Mouse (Mus musculus) midbrain, embryonic 15.5 days (tissue): ENCODE data around the gene Fbxo34. TPM values are rescaled to one million over a fixed set of nuclear protein-coding genes. Genes with fewer than 3 reads are reported as not detected.

Experiments used
- ATAC-seq: fragments of 200-750 bp; cut with Nextera tagmentation; replicated peaks from 2 replicates; pipeline ENCODE4 v1.8.0; 2017; ENCODE audit warnings: moderate TSS enrichment
- H3K27ac ChIP-seq: fragments of 300-500 bp; sonication (generic); 2 replicates; pipeline ENCODE4 v1.5.1; 2015; ENCODE audit warnings: mild to moderate bottlenecking, inconsistent platforms
- H3K27me3 ChIP-seq: fragments of 300-500 bp; sonication (generic); replicated peaks from 2 replicates; pipeline ENCODE4 v1.6.1; 2015; ENCODE audit warnings: inconsistent platforms
- H3K36me3 ChIP-seq: fragments of 300-500 bp; sonication (generic); replicated peaks from 2 replicates; pipeline ENCODE4 v1.6.1; 2015; ENCODE audit warnings: inconsistent platforms
- H3K4me1 ChIP-seq: fragments of 300-500 bp; sonication (generic); 2 replicates; pipeline ENCODE4 v1.6.1; 2015; ENCODE audit warnings: inconsistent platforms
- H3K4me2 ChIP-seq: fragments of 300-500 bp; sonication (generic); 2 replicates; pipeline ENCODE4 v1.6.1; 2015; ENCODE audit warnings: inconsistent platforms, mild to moderate bottlenecking, moderate library complexity
- H3K4me3 ChIP-seq: fragments of 300-500 bp; sonication (generic); 2 replicates; pipeline ENCODE4 v1.5.1; 2015; ENCODE audit warnings: mild to moderate bottlenecking, inconsistent platforms
- H3K9ac ChIP-seq: fragments of 300-500 bp; sonication (generic); 2 replicates; pipeline ENCODE4 v1.6.1; 2015; ENCODE audit warnings: mild to moderate bottlenecking, inconsistent platforms
- H3K9me3 ChIP-seq: fragments of 300-500 bp; sonication (generic); 2 replicates; pipeline ENCODE4 v1.6.1; 2016; ENCODE audit warnings: inconsistent platforms
- WGBS: fragments of 180-500 bp; shearing (Covaris S2); methylation state at CpG from one replicate; pipeline ENCODE4 v1.1.7; 2015; ENCODE audit warnings: mixed read lengths; 5-methylcytosine and 5-hydroxymethylcytosine counted together
- polyA plus RNA-seq: library from polyadenylated mRNA; unstranded; fragments of >200 nt; fragmentation: Nextera tagmentation; extraction: Ambion mirVana; gene quantifications from 2 replicates; pipeline ENCODE4 v1.2.1, GENCODE M21; 2015

Fbxo34 gene
- polyA plus RNA-seq, 1 experiment from 2014 or later, result 31.9 TPM

DNA sequence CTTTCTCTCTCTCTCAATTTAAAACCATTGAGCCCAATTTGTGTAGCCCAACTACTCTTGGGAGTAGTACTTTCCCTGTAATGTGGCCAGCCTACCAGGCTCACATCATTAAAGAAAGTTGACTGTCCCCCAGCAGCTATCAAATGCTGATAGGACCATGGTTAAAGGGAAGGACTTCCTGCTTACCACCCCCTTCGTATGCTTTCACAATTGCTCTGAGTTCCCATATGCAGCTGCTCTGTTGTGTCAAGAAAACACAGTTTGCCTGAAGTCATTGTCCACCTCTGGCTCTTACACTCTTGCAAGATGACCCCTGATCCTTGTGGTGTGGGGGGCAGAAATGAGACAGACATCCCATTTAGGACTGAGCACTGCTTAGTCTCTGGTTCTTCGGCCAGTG lies 5.3 kb upstream of the Fbxo34 start:
- ATAC-seq, result no peak
- Histone ChIP-seq H3K4me1 (no peaks in the 10 kb centered on the region), H3K36me3 (no peaks in the 10 kb centered on the region), H3K4me2 (no peak overlapping the region), H3K27me3 (no peaks in the 10 kb centered on the region), H3K4me3 (no peak overlapping the region), H3K9me3 (no peaks in the 10 kb centered on the region), H3K9ac (no peak overlapping the region), H3K27ac (no peak overlapping the region)
- 74% methylated on average over 2 of the region's 2 CpGs for WGBS

DNA sequence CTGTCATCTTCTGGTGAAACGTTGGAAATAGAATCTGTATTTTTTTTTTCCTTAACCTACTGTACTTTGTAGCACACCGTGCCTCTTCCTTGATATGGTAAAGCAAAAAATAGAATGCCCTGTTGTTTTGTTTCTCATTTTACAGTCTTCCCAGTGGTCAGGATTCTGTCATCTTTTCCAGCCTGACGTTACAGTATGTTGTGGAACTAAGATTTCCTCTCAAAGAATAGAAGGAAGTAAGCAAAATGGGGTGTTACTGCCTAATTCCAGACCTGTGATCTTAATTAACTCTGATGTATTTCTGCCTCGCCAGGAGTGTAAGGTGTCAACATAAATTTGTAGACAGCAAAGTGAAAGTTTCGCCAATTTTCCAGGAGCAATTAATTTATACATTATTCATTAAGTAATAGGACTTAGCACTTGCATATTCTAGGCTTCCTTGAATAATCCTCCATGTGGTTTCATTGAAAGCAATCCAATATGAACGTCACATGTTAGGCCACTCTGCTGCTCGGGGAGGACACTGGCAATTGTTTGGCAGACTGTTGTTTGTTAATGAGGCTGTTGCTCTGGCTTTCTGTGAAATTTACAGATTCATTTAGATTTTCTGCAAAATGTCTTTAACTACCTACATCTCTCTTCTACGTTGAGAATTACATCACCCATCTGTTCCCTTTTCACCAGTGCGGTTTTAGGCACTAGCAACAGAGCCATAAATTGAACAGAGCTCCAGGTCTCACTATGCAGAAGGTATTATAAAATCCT lies 4.7 kb upstream of the Fbxo34 start:
- no peaks in the 10 kb centered on the region for H3K36me3 ChIP-seq
- no peaks in the 10 kb centered on the region for H3K4me1 ChIP-seq
- no peak overlapping the region for H3K4me2 ChIP-seq
- no peaks in the 10 kb centered on the region for H3K27me3 ChIP-seq
- no peak for ATAC-seq
- no peak overlapping the region for H3K9ac ChIP-seq
- no peaks in the 10 kb centered on the region for H3K9me3 ChIP-seq
- no peak overlapping the region for H3K27ac ChIP-seq
- WGBS, result 62% methylated on average over 9 of the region's 9 CpGs
- H3K4me3 ChIP-seq, result no peak overlapping the region

DNA sequence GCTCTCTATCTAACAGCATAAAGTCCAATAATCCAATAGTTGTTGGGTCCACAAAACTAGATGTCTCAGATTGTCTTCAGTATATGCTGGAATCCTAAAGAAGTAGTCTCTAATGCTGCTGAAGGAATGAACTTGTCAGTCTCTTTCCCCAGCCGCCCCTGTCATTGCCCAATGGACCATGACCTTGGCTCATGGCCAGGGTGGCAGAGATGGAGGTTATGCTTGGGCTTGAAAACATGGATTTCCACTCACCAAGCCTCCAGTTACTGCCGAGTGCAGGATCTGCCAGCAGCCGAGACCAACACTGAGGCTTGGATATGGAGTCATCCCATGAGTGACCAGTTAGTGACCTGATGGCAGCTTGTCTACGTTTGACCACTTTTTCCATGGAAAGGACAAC lies 9.3 kb downstream of the Fbxo34 start:
- no peak overlapping the region for H3K4me3 ChIP-seq
- H3K27ac ChIP-seq, result no peak overlapping the region
- H3K4me1 ChIP-seq, result no peaks in the 10 kb centered on the region
- H3K9ac ChIP-seq, result no peak overlapping the region
- H3K36me3 ChIP-seq, result no peaks in the 10 kb centered on the region
- H3K27me3 ChIP-seq, result no peaks in the 10 kb centered on the region
- H3K9me3 ChIP-seq, result no peaks in the 10 kb centered on the region
- no peak for ATAC-seq
- WGBS, result 72% methylated on average over 4 of the region's 4 CpGs
- no peak overlapping the region for H3K4me2 ChIP-seq

DNA sequence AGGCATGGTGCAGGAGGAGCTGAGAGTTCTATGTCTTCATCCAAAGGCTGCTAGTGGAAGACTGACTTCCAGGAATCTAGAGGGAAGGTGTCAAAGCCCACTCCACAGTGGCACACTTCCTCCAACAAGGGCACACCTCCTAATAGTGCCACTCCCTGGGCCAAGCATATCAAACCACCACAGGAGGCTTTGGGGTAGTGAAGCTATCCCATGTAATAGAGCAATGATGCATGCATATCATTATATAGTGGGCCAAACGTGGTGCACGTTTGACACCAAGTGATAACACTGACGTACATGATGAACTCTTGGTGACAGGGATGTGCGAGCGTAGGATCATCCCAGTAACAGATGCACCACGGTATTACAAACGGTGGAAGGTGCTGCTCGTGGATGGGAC lies 11.8 kb downstream of the Fbxo34 start:
- H3K4me3 ChIP-seq, result no peak overlapping the region
- H3K27ac ChIP-seq, result no peak overlapping the region
- no peak for ATAC-seq
- no peaks in the 10 kb centered on the region for H3K36me3 ChIP-seq
- H3K4me1 ChIP-seq, result no peaks in the 10 kb centered on the region
- WGBS, result 89% methylated on average over 8 of the region's 8 CpGs
- H3K9ac ChIP-seq, result no peak overlapping the region
- H3K9me3 ChIP-seq, result no peaks in the 10 kb centered on the region
- no peaks in the 10 kb centered on the region for H3K27me3 ChIP-seq
- no peak overlapping the region for H3K4me2 ChIP-seq

DNA sequence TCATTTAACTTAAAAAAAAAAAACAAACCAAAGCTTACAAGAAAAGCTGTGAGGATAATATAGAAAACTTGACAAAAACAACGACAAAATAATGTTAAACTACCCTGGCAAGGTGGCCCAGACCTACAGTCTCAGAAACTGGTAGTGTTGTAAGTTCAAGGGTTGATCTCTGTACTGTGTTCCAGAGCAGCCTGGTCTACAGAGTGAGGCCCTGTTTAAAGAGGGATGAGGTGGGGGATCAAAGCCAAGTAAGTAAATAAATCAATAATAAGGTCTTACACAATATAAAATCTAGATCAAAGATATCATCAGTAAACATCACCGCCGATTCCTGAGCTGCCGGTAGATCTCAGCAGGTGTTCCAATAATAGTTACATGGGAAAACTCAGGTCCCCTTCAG lies 12.2 kb downstream of the Fbxo34 start:
- Histone ChIP-seq H3K4me1 (no peaks in the 10 kb centered on the region), H3K9ac (no peak overlapping the region), H3K4me2 (no peak overlapping the region), H3K9me3 (no peaks in the 10 kb centered on the region), H3K27me3 (no peaks in the 10 kb centered on the region), H3K4me3 (no peak overlapping the region), H3K27ac (no peak overlapping the region), H3K36me3 (no peaks in the 10 kb centered on the region)
- no peak for ATAC-seq
- 82% methylated on average over 4 of the region's 4 CpGs for WGBS

DNA sequence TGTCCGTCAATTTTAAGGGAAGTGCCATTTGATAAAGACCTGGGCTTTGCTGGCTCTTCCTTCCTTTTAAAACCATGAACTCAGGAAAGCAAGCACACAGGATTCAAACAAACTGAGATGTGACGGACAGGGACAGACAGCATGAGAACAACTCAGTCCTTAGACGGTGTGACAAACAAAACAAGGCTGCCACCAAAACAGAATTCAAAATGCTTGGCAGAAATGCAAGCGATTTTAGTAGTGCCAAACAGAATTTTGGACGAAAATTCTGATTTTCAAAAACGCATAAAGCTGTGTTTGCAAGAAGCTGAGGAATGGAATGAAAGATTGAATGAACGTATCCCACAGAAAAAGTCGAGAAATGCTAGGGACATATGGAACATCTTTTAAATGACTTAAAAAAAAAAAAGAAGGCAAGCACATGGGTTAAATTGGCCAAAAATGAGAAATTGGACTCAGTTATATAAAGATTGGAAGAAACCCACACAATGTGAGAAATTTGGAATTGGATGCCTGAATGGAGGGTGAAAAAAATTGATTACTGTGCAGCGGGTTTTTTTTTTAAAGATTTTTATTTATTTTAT lies 12.7 kb downstream of the Fbxo34 start:
- ATAC-seq, result no peak
- no peaks in the 10 kb centered on the region for H3K36me3 ChIP-seq
- H3K4me3 ChIP-seq, result no peak overlapping the region
- H3K9me3 ChIP-seq, result no peaks in the 10 kb centered on the region
- no peak overlapping the region for H3K27ac ChIP-seq
- no peak overlapping the region for H3K4me2 ChIP-seq
- no peaks in the 10 kb centered on the region for H3K4me1 ChIP-seq
- no peak overlapping the region for H3K9ac ChIP-seq
- H3K27me3 ChIP-seq, result no peaks in the 10 kb centered on the region
- WGBS, result 83% methylated on average over 9 of the region's 9 CpGs

- WGBS, result 90% methylated on average over 10 of the region's 10 CpGs
- Histone ChIP-seq H3K27ac (no peak overlapping the region), H3K36me3 (no peaks in the 10 kb centered on the region), H3K9me3 (no peaks in the 10 kb centered on the region), H3K9ac (no peak overlapping the region), H3K4me3 (no peak overlapping the region), H3K4me2 (no peak overlapping the region), H3K27me3 (no peaks in the 10 kb centered on the region), H3K4me1 (no peaks in the 10 kb centered on the region)
- no peak for ATAC-seq
These were observed 14.2 kb downstream of the Fbxo34 start for GRCm38 (mm10) chr14:47464426-47464825.

DNA sequence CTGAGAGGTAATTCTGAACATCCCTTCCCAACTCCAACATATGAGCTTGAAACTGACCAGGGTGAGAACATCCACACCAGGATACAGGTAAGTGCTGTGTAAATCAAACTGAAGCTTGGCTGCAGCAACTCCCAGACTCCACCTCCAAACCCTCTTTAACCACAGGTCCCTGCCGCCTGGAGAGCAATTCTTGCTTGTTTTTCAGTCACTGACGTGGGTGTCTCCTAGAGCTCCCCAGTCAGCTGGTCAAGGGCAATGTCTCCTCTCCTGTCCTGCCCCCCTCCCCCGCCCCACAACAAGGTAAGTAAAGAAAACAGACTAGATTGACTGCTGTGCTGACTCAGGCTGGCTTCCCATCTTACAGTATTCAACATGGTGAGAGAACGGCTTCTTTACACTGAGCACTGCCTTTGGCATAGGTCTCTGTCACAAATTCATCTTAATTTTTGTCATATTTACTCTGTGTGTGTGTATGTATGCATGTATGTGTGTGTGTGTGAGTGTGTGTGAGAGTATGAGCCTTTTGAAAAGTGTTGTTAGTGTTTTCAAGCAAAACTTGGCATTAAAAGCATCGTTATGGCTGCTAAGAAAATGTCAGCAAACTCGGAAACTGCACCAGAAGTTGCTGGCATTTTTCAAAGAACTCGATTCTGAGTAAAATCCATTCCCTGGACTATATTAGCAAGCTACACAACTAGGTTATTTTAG lies 15.4 kb downstream of the Fbxo34 start:
- H3K36me3 ChIP-seq, result no peaks in the 10 kb centered on the region

DNA sequence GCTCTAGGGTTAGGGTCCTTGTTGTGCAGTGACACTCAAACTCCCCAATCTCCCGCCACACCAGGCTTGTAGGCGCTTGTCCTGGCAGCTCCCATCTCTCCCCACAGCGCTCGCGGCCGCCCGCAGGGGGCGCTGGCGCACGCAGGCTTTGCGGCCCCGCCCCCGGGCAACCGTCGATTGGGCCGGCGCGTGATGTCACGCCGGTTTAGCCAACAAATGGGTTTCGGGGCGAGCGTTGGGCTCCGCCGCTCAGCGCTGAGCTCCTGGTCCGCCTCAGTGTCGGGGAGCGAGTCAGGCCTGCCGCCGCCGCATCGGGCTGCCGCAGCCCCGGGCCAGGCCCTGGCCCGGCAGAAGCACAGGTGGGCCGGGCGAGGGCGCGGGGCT lies 22.1 kb downstream of the Fbxo34 start:
- Histone ChIP-seq H3K27ac (peak overlapping the region; percentile 91), H3K4me1 (peaks cover 17% of the 10 kb centered on the region), H3K4me2 (peak overlapping the region; percentile 58), H3K27me3 (no peaks in the 10 kb centered on the region), H3K4me3 (peak overlapping the region; percentile 98), H3K9ac (peak overlapping the region; percentile 87), H3K9me3 (no peaks in the 10 kb centered on the region), H3K36me3 (no peaks in the 10 kb centered on the region)
- ATAC-seq, result peak; percentile 97
- WGBS, result under 1% methylated on average over 31 of the region's 40 CpGs

More for the DNA sequence above, 15.4 kb downstream of the Fbxo34 start:
- Histone ChIP-seq H3K4me1 (no peaks in the 10 kb centered on the region), H3K4me2 (no peak overlapping the region), H3K4me3 (no peak overlapping the region), H3K27ac (no peak overlapping the region), H3K27me3 (no peaks in the 10 kb centered on the region), H3K9me3 (no peaks in the 10 kb centered on the region), H3K9ac (no peak overlapping the region)
- ATAC-seq, result no peak
- 50% methylated on average over 7 of the region's 7 CpGs for WGBS

- Histone ChIP-seq H3K4me2 (peak overlapping the region; percentile 58), H3K27me3 (no peaks in the 10 kb centered on the region), H3K4me3 (peak overlapping the region; percentile 98), H3K27ac (peak overlapping the region; percentile 91), H3K9me3 (no peaks in the 10 kb centered on the region), H3K4me1 (peaks cover 17% of the 10 kb centered on the region), H3K36me3 (no peaks in the 10 kb centered on the region), H3K9ac (peak overlapping the region; percentile 87)
- peak; percentile 71 for ATAC-seq
- WGBS, result 1% methylated on average over 59 of the region's 69 CpGs
These were observed 22.7 kb downstream of the Fbxo34 start for GRCm38 (mm10) chr14:47472743-47473546.

DNA sequence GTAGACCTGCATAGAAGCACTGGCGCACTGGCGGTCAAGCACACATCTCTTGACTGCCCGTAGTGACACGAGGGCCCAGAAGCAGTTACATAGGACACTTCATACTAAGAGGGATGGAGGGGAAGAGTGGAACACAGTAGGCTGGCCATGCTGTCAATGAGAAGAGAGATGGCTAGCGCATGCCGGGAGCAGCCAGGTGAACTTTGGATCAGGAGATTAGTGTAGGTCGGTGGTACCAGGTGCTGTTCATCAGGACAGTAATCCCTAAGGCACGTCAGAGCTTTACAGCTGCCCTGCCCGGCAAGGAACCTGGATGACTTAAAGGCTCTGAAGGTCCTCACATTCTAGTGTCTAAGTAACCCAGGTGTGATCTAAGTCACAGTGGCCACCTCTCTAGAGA lies 23.7 kb downstream of the Fbxo34 start:
- H3K27me3 ChIP-seq, result no peaks in the 10 kb centered on the region
- H3K9me3 ChIP-seq, result no peaks in the 10 kb centered on the region
- H3K4me3 ChIP-seq, result peak overlapping the region; percentile 98
- H3K36me3 ChIP-seq, result no peaks in the 10 kb centered on the region
- peaks cover 17% of the 10 kb centered on the region for H3K4me1 ChIP-seq
- H3K4me2 ChIP-seq, result peak overlapping the region; percentile 58
- H3K9ac ChIP-seq, result 0 out of 2 replicates have a peak overlapping the region, but pooled peaks have one; percentile 87
- no peak overlapping the region for H3K27ac ChIP-seq
- no peak for ATAC-seq
- WGBS, result 88% methylated on average over 9 of the region's 9 CpGs
